Mouse (Mus musculus): Measurements from ENCODE around the gene Mtg2. TPM values are rescaled to one million over a fixed set of nuclear protein-coding genes. Genes with fewer than 3 reads are reported as not detected.

Gene Mtg2
- total RNA-seq (2021): 10 to 100 TPM; 16.1 to 17.8 TPM
- long read RNA-seq, experiment 1, partial matches to known transcripts: 3 of 19 reads
- long read RNA-seq, experiment 1, other reads (novel, unspliced or antisense): 14 of 19 reads
- long read RNA-seq, experiment 2, partial matches to known transcripts: 3 of 19 reads
- long read RNA-seq, experiment 2, other reads (novel, unspliced or antisense): 14 of 19 reads

GRCm38 (mm10) chr2:180070481-180071453 is at the start of gene Mtg2:
Gene Mtg2, plus strand, starts transcription at chr2:180070588.
- peak; percentile 96 for DNase-seq (ENCODE audit: low spot score in 2 of 2)
- intact Hi-C loops (cut with DNase I): loop anchor here (5.0 to 10.0 kb wide), 2 partner anchors 47 to 184 kb away; partner anchors contain the start of genes Osbpl2 and Rps21

- intact Hi-C loops (cut with DNase I): no loop called here
- DNase-seq (ENCODE audit: low spot score in 2 of 2): no peak
These were observed 49.5 kb upstream of the Mtg2 start for GRCm38 (mm10) chr2:180020919-180021318.

GRCm38 (mm10) chr2:180022751-180023150 is 47.6 kb upstream of the Mtg2 start:
- intact Hi-C loops (cut with DNase I): no loop called here
- no peak for DNase-seq (ENCODE audit: low spot score in 2 of 2)

GRCm38 (mm10) chr2:180024401-180025098 is 45.8 kb upstream of the Mtg2 start, which contains the start of gene Lsm14b:
Gene Lsm14b, plus strand, starts transcription at chr2:180024987.
- DNase-seq (ENCODE audit: low spot score in 2 of 2): peak; percentile 98 to 99
- intact Hi-C loops (cut with DNase I): loop anchor here (1.0 to 2.0 kb wide), 2 partner anchors 18 to 48 kb away; partner anchors contain the start of genes Psma7, Ss18l1 and Taf4

- peak; percentile 12 to 39 for DNase-seq (ENCODE audit: low spot score in 2 of 2)
- intact Hi-C loops (cut with DNase I): loop anchor here (1.0 to 2.0 kb wide), 2 partner anchors 17 to 48 kb away; partner anchors contain the start of genes Psma7, Ss18l1 and Taf4
These were observed 45.1 kb upstream of the Mtg2 start for GRCm38 (mm10) chr2:180025135-180025860.

GRCm38 (mm10) chr2:180025861-180026200 is 44.6 kb upstream of the Mtg2 start:
- intact Hi-C loops (cut with DNase I): loop anchor here (1.0 to 2.0 kb wide), 3 partner anchors 16 to 109 kb away; partner anchors contain the start of genes Psma7, Ss18l1 and Taf4
- no peak for DNase-seq (ENCODE audit: low spot score in 2 of 2)

- peak in 1 of 2 experiments; percentile 2 for DNase-seq (ENCODE audit: low spot score in 2 of 2)
- intact Hi-C loops (cut with DNase I): loop anchor here (2.0 kb wide), 1 partner anchor 111 kb away; no protein-coding TSS in a partner anchor
These were observed 42.6 kb upstream of the Mtg2 start for GRCm38 (mm10) chr2:180027768-180028167.

GRCm38 (mm10) chr2:180031270-180031669 is 39.1 kb upstream of the Mtg2 start:
- intact Hi-C loops (cut with DNase I): no loop called here
- DNase-seq (ENCODE audit: low spot score in 2 of 2): no peak

- no peak for DNase-seq (ENCODE audit: low spot score in 2 of 2)
- intact Hi-C loops (cut with DNase I): no loop called here
These were observed 37.5 kb upstream of the Mtg2 start for GRCm38 (mm10) chr2:180032925-180033324.

- DNase-seq (ENCODE audit: low spot score in 2 of 2): no peak
- intact Hi-C loops (cut with DNase I): no loop called here
These were observed 36.4 kb upstream of the Mtg2 start for GRCm38 (mm10) chr2:180033956-180034355.

- no peak for DNase-seq (ENCODE audit: low spot score in 2 of 2)
- intact Hi-C loops (cut with DNase I): no loop called here
These were observed 35.6 kb upstream of the Mtg2 start for GRCm38 (mm10) chr2:180034753-180035152.

GRCm38 (mm10) chr2:180040406-180040805 is 30.0 kb upstream of the Mtg2 start:
- intact Hi-C loops (cut with DNase I): loop anchor here (5.0 kb wide), 1 partner anchor 63 kb away; the partner anchor contains the start of gene Taf4
- no peak for DNase-seq (ENCODE audit: low spot score in 2 of 2)

- DNase-seq (ENCODE audit: low spot score in 2 of 2): peak in 1 of 2 experiments; percentile 54
- intact Hi-C loops (cut with DNase I): loop anchor here (1.0 to 5.0 kb wide), 2 partner anchors 16 to 64 kb away; partner anchors contain the start of gene Taf4
These were observed 28.7 kb upstream of the Mtg2 start for GRCm38 (mm10) chr2:180041577-180042255.

GRCm38 (mm10) chr2:180042256-180042857 is 28.0 kb upstream of the Mtg2 start, which contains the start of the genes Psma7 and Ss18l1:
Gene Psma7, minus strand, starts transcription at chr2:180042433.
Gene Ss18l1, plus strand, starts transcription at chr2:180042509.
- DNase-seq (ENCODE audit: low spot score in 2 of 2): peak; percentile 89 to 94
- intact Hi-C loops (cut with DNase I): loop anchor here (1.0 to 5.0 kb wide), 2 partner anchors 17 to 65 kb away; partner anchors contain the start of gene Taf4

- DNase-seq (ENCODE audit: low spot score in 2 of 2): peak; percentile 72 to 81
- intact Hi-C loops (cut with DNase I): loop anchor here (1.0 to 5.0 kb wide), 2 partner anchors 18 to 66 kb away; partner anchors contain the start of gene Taf4
These were observed 27.4 kb upstream of the Mtg2 start for GRCm38 (mm10) chr2:180042858-180043515.

- intact Hi-C loops (cut with DNase I): no loop called here
- DNase-seq (ENCODE audit: low spot score in 2 of 2): peak; percentile 37 to 66
These were observed 25.1 kb upstream of the Mtg2 start for GRCm38 (mm10) chr2:180045283-180045682.

GRCm38 (mm10) chr2:180047580-180047979 is 22.8 kb upstream of the Mtg2 start:
- intact Hi-C loops (cut with DNase I): no loop called here
- DNase-seq (ENCODE audit: low spot score in 2 of 2): no peak

Measured in left cerebral cortex, postnatal 14 days (tissue).